Mouse (Mus musculus): ENCODE data around the gene Mark3. TPM values are rescaled to one million over a fixed set of nuclear protein-coding genes. Genes with fewer than 3 reads are reported as not detected.

Gene Mark3
- total and polyA plus RNA-seq, 3 experiments, result 43.9 to 71.6 TPM; not detected in 1

DNA sequence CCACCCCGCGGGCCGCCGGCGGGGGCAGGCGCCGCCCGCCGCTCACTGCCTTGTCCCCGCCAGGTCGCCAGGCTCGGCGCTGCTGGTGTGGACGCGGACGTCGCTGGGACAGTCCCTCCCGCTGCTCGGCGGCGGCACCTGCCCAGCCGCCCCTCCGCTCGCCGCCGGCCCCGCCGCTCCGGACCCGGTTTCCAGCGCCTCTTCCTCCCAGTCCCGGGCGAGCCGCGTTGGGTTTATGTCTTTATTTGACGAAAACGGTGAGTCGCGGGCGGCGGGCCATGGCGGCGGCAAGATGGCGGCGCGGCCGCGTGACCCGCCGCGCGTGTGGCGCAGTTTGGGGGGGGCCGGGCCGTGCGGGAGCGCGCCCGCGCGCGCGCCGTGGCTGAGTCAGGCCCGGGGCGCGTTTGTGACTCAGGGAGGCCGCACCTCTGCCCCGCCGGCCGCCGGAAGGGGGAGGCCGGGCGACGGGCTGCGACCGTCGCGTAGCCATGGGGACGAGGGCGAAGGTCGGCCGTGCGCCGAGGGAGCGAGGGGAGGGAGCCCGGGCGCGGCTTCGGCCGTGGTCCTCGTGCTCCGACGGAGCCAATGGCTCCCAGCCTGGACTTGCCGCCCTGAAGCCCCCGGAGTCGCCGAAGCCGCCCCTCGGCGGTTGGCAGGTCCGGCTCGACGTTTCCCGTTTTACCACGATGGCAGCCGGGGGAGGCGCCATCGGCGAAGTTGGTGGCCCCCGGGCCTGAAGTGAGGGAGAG, 35.9 kb upstream of the Mark3 start (continued):
- TF ChIP-seq MEF2A (IDR thresholded peaks at IDR 0.05; ENCODE audit: extremely low read depth, insufficient replicate concordance, low read depth, low read length, poor library complexity, severe bottlenecking) (no peak), CHD1 (IDR thresholded peaks at IDR 0.05; ENCODE audit: low read depth, low read length) (no peak), TBP (IDR thresholded peaks at IDR 0.05; ENCODE audit: low read depth, low read length) (no peak), POLR2AphosphoS5 (IDR thresholded peaks at IDR 0.05; ENCODE audit: borderline replicate concordance, low read depth, low read length) (no peak), MXI1 (IDR thresholded peaks at IDR 0.05; ENCODE audit: low read depth, low read length) (peak; percentile 36), SIN3A (IDR thresholded peaks at IDR 0.05; ENCODE audit: low read length) (no peak; the same call in 1 of the 2 replicates), MAZ (IDR thresholded peaks at IDR 0.05; ENCODE audit: low read depth, low read length) (no peak), USF2 (IDR thresholded peaks at IDR 0.05; ENCODE audit: borderline replicate concordance in 1 of 2, insufficient read depth in 1 of 2, low read depth in 1 of 2, low read length in 2 of 2) (no peak)

- H3K27me3 ChIP-seq (ENCODE audit: control insufficient read depth in 1 of 2, insufficient read depth in 2 of 2, low read length in 2 of 2), result no peaks in the 10 kb centered on the region
- TF ChIP-seq TBP (IDR thresholded peaks at IDR 0.05; ENCODE audit: low read depth, low read length) (no peak), CHD1 (IDR thresholded peaks at IDR 0.05; ENCODE audit: low read depth, low read length) (no peak), MAX (IDR thresholded peaks at IDR 0.05; ENCODE audit: low read length) (no peak), NELFE (IDR thresholded peaks at IDR 0.05; ENCODE audit: low read depth, low read length) (no peak), BHLHE40 (IDR thresholded peaks at IDR 0.05; ENCODE audit: borderline replicate concordance, low read depth, low read length) (no peak), EP300 (IDR thresholded peaks at IDR 0.05; ENCODE audit: low read depth in 1 of 2, low read length in 2 of 2) (no peak), ZMIZ1 (IDR thresholded peaks at IDR 0.05; ENCODE audit: low read depth, low read length) (no peak), HCFC1 (IDR thresholded peaks at IDR 0.05; ENCODE audit: low read depth, low read length) (no peak), KAT2A (conservative IDR thresholded peaks at IDR 0.05; ENCODE audit: low read depth, low read length) (no peak), NRF1 (IDR thresholded peaks at IDR 0.05; ENCODE audit: insufficient read depth, low read depth, low read length, poor library complexity, severe bottlenecking) (no peak), MXI1 (IDR thresholded peaks at IDR 0.05; ENCODE audit: low read depth, low read length) (no peak), JUND (IDR thresholded peaks at IDR 0.05; ENCODE audit: low read depth, low read length) (no peak), POLR2A (IDR thresholded peaks at IDR 0.05; ENCODE audit: control insufficient read depth in 1 of 2, insufficient read depth in 1 of 2, low read depth in 1 of 2, low read length in 2 of 2, poor library complexity in 1 of 2) (no peak), GATA1 (IDR thresholded peaks at IDR 0.05; ENCODE audit: low read depth, low read length) (no peak)
- peak; percentile 54 for DNase-seq (ENCODE audit: low read depth, low spot score)
- peaks cover 34 to 38% of the 10 kb centered on the region in 2 experiments for H3K4me1 ChIP-seq (ENCODE audit: control insufficient read depth in 1 of 2, insufficient read depth in 2 of 2, low read length in 2 of 2)
- H3K9ac ChIP-seq (ENCODE audit: control insufficient read depth, low read depth, low read length, poor library complexity, severe bottlenecking), result peak overlapping the region; percentile 99
- no peaks in the 10 kb centered on the region for H3K9me3 ChIP-seq (replicated peaks; ENCODE audit: insufficient read depth, low read length)
- peaks cover 33% of the 10 kb centered on the region for H3K79me2 ChIP-seq (ENCODE audit: control insufficient read depth, insufficient read depth, low read length, poor library complexity)
- H3K36me3 ChIP-seq (ENCODE audit: control insufficient read depth in 1 of 2, insufficient read depth in 2 of 2, low read length in 2 of 2), result peaks cover 40 to 61% of the 10 kb centered on the region in 2 experiments
- H3K27ac ChIP-seq (ENCODE audit: control insufficient read depth, low read depth, low read length), result peak overlapping the region; percentile 81
- H3K4me3 ChIP-seq (ENCODE audit: control insufficient read depth in 1 of 2, insufficient read depth in 1 of 2, low read depth in 2 of 2, low read length in 2 of 2), result peak overlapping the region; percentile 71 to 90
Observed at GRCm38 (mm10) chr12:111539041-111539345, 35.3 kb upstream of the Mark3 start.
